Mouse (Mus musculus) megakaryocyte-erythroid progenitor cell, adult 5-6 weeks (primary cell): ENCODE data around the gene Pdpn. TPM values are rescaled to one million over a fixed set of nuclear protein-coding genes. Genes with fewer than 3 reads are reported as not detected.
A peak's percentile ranks its signal among the peaks of the same experiment; 100 is the strongest.

Experiments used
- ATAC-seq: replicated peaks from 2 replicates; pipeline ENCODE4 v1.8.0; 2016; ENCODE audit warnings: mild to moderate bottlenecking, inconsistent platforms; ENCODE audit not compliant: severe bottlenecking, poor library complexity, low FRiP score, low TSS enrichment
- total RNA-seq, 2 experiments: library from RNA; stranded (forward) in 1 of 2; stranded (reverse) in 1 of 2; fragments of 200-1000, 215-1000 nt in 1 of 2; fragments of >200 nt in 1 of 2; fragmentation: Nextera tagmentation in 1 of 2; gene quantifications; 2 replicates each; pipeline ENCODE4 v1.2.3; 2014 to 2017

Gene Pdpn
- total RNA-seq, 2 experiments from 2014 or later: not detected

- no peak for ATAC-seq
Observed at GRCm38 (mm10) chr4:143255541-143255940, 43.8 kb downstream of the Pdpn start.

- no peak for ATAC-seq
Observed at GRCm38 (mm10) chr4:143253356-143253755, 46.0 kb downstream of the Pdpn start.

GRCm38 (mm10) chr4:143248050-143248449 is 51.3 kb downstream of the Pdpn start:
- no peak for ATAC-seq

GRCm38 (mm10) chr4:143241294-143241693 is 58.1 kb downstream of the Pdpn start:
- no peak for ATAC-seq

DNA sequence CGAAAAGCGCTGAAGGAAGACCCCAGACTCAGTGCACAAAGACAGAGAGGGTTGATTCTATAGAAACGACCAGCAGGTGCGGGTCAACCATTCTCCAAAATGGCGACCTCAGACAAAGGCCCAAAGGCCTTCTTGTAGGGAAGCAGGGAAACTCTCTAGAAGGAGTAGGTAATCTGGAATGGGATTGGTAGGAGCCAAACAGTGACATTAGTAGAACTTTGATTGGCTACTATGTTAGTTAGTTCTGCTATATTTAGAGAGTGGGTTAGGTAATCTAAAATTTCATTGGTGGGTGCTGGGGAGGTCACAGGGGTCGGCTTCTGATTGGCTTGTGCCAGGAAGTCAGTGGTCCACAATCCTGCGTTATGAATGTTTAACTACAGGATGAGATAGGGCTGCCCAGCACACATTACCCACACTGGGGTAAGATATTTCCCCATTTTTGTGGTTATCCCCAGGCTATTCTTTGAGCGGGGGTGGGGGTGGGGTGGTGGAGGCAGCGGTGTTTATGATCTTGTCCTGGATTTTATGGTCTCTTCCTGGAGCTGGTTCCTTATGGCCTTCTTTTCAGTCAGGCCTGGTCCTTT is 59.7 kb downstream of the Pdpn start:
- no peak for ATAC-seq

DNA sequence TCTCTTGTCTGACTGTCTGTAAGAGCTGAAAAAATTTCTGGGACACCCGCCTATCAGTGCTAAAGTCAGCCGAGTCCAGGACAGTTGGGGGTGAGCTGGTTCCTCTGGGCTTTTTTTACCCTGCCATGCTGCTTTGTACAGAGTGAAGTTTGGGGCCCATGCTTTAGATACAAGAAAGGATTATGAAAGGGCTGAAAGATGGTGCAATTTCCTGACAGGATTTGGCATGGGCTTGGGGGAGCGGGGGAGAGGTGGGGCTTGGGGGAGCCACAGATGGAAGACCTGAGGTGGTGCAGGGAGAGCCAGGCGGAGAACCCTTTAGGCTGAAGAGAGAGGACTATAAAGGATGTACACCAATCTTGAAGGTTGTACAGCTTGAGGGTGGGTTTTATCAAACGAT is 60.2 kb downstream of the Pdpn start:
- ATAC-seq: no peak

GRCm38 (mm10) chr4:143238241-143239031 is 60.9 kb downstream of the Pdpn start:
- peak; percentile 70; the same call in 1 of the 2 replicates for ATAC-seq

- ATAC-seq: no peak
Observed at GRCm38 (mm10) chr4:143231790-143232422, 67.5 kb downstream of the Pdpn start.

- ATAC-seq: no peak
Observed at GRCm38 (mm10) chr4:143231110-143231509, 68.3 kb downstream of the Pdpn start.

- no peak for ATAC-seq
Observed at GRCm38 (mm10) chr4:143227976-143228375, 71.4 kb downstream of the Pdpn start.

GRCm38 (mm10) chr4:143225886-143226285 is 73.5 kb downstream of the Pdpn start:
- ATAC-seq: no peak

DNA sequence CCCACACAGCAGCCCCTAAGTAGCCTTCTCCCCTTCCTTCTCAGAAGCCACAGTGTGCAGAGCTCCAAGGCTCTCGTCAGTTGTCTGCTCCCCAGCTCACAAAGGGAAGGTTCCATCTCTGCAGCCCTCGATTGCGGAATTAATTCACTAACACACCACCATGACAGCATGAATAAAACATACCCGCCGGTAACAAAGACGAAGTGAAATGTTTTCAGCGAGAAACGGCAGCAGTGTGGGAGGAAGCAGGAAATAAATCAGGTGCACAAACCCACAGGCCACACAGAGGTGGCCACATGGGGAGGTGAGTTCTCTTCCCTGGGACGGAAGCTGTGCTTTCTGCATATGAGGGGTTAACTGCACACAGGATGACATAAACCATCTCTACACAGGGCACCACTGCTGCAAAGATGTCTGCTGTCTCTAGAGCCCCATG is 80.0 kb downstream of the Pdpn start:
- ATAC-seq: no peak

GRCm38 (mm10) chr4:143218858-143219257 is 80.5 kb downstream of the Pdpn start:
- no peak for ATAC-seq

Other genes starting within 250 kb of the Pdpn start
- 17.0 and 22.9 TPM in 2 replicates for gene Prdm2, start 86.6 kb downstream of the Pdpn start, total RNA-seq (2014; fragmentation: Nextera tagmentation)
- gene Prdm2, start 86.6 kb downstream of the Pdpn start, total RNA-seq (2017): 7.8 and 9.0 TPM in 2 replicates
- not detected in 2 replicates for gene Lrrc38, start 50.2 kb upstream of the Pdpn start, total RNA-seq (2014; fragmentation: Nextera tagmentation)
- gene Lrrc38, start 50.2 kb upstream of the Pdpn start, total RNA-seq (2017): not detected in 2 replicates
- not detected in 2 replicates for gene Pramel1, start 94.9 kb upstream of the Pdpn start, total RNA-seq (2014; fragmentation: Nextera tagmentation)
- gene Pramel1, start 94.9 kb upstream of the Pdpn start, total RNA-seq (2017): not detected in 2 replicates
- gene Pramef8, start 112.9 kb upstream of the Pdpn start, total RNA-seq (2014; fragmentation: Nextera tagmentation): 4.7 and 8.8 TPM in 2 replicates
- 8.6 and 29.3 TPM in 2 replicates for gene Pramef8, start 112.9 kb upstream of the Pdpn start, total RNA-seq (2017)
- gene Oog4, start 150.8 kb upstream of the Pdpn start, total RNA-seq (2014; fragmentation: Nextera tagmentation): not detected in 2 replicates
- not detected in 2 replicates for gene Oog4, start 150.8 kb upstream of the Pdpn start, total RNA-seq (2017)
- gene Gm13043, start 211.8 kb upstream of the Pdpn start, total RNA-seq (2014; fragmentation: Nextera tagmentation): not detected in 2 replicates
- not detected in 2 replicates for gene Gm13043, start 211.8 kb upstream of the Pdpn start, total RNA-seq (2017)
- not detected in 2 replicates for gene Gm13040, start 236.4 kb upstream of the Pdpn start, total RNA-seq (2014; fragmentation: Nextera tagmentation)
- gene Gm13040, start 236.4 kb upstream of the Pdpn start, total RNA-seq (2017): not detected in 2 replicates